Comparison of ENCODE assay signal across 19 mouse cellular contexts in genomic region chr5:91869791-91870190, GRCm38 (mm10).
DNase-seq lines count a peak whose midpoint lies in the region; ATAC-seq and TF ChIP-seq lines count a peak whose summit lies in the region.
"Had no signal": no experiment of that assay in that cellular context is flagged by ENCODE, and none has a peak within 500 bp of the region (broad histone marks: within the 10 kb centered on the region; RNA-seq: fewer than 3 reads in every experiment).

No protein-coding gene starts in this region.

- no peaks in the 10 kb centered on the region for H3K4me1 ChIP-seq in heart, embryonic 10.5 days
- H3K4me1 ChIP-seq in heart, adult 2 months (ENCODE audit: control insufficient read depth, insufficient read depth, low read length): no peaks in the 10 kb centered on the region
- no peaks in the 10 kb centered on the region for H3K4me1 ChIP-seq in midbrain, embryonic 11.5 days (ENCODE audit: control insufficient read depth, insufficient read depth, low read length)
- no peaks in the 10 kb centered on the region for H3K4me1 ChIP-seq in midbrain, embryonic 10.5 days
- no peaks in the 10 kb centered on the region for H3K4me1 ChIP-seq in neural tube, embryonic 15.5 days
- H3K4me1 ChIP-seq: embryonic facial prominence, embryonic 12.5 days; heart, embryonic 15.5 days had no signal

- peak; percentile 24 for DNase-seq in heart, embryonic 10.5 days (ENCODE audit: low spot score)
- DNase-seq in heart, adult 2 months: no peak
- peak; percentile 28 for DNase-seq in midbrain, embryonic 11.5 days (ENCODE audit: low spot score, missing footprints)
- DNase-seq in midbrain, embryonic 10.5 days (ENCODE audit: low spot score): no peak
- peak; percentile 37 for DNase-seq in brain, embryonic 14.5 days (ENCODE audit: low read depth)
- no peak for DNase-seq in adrenal gland, adult (ENCODE audit: inconsistent age in 2 of 2, low spot score in 1 of 2)
- DNase-seq: adrenal gland, adult 8-10 months; adrenal gland, postnatal 36 days; cerebellum, adult 11-12 months; cerebellum, adult 9-10 months; cerebellum, postnatal 25 days; gastrocnemius, postnatal 36 days; heart, postnatal 14 days; kidney, adult 11 months had no signal

- no peak overlapping the region for H3K4me3 ChIP-seq in heart, embryonic 10.5 days
- no peak overlapping the region for H3K4me3 ChIP-seq in heart, adult 2 months
- H3K4me3 ChIP-seq in midbrain, embryonic 11.5 days (ENCODE audit: low read depth, low read length): no peak overlapping the region
- no peak overlapping the region for H3K4me3 ChIP-seq in midbrain, embryonic 10.5 days
- no peak overlapping the region for H3K4me3 ChIP-seq in neural tube, embryonic 15.5 days (replicated peaks)
- H3K4me3 ChIP-seq: embryonic facial prominence, embryonic 12.5 days; heart, embryonic 15.5 days had no signal

- intact Hi-C loops in heart, adult 2 months (cut with DNase I): no loop called here

- 85% methylated on average over 6 of the region's 6 CpGs for WGBS in heart, embryonic 10.5 days
- WGBS in heart, adult 2 months: 89% methylated on average over 6 of the region's 6 CpGs
- WGBS in midbrain, embryonic 11.5 days: 94% methylated on average over 6 of the region's 6 CpGs
- WGBS in midbrain, embryonic 10.5 days: 95% methylated on average over 6 of the region's 6 CpGs
- 53% methylated on average over 6 of the region's 6 CpGs for WGBS in neural tube, embryonic 15.5 days

- no peaks in the 10 kb centered on the region for H3K9me3 ChIP-seq in heart, embryonic 10.5 days
- no peaks in the 10 kb centered on the region for H3K9me3 ChIP-seq in midbrain, embryonic 11.5 days (ENCODE audit: control insufficient read depth, low read length)
- no peaks in the 10 kb centered on the region for H3K9me3 ChIP-seq in midbrain, embryonic 10.5 days (replicated peaks)
- H3K9me3 ChIP-seq in neural tube, embryonic 15.5 days (replicated peaks): no peaks in the 10 kb centered on the region
- H3K9me3 ChIP-seq: embryonic facial prominence, embryonic 12.5 days; heart, embryonic 15.5 days had no signal

- no peak for TF ChIP-seq CTCF in heart, adult 2 months (IDR thresholded peaks at IDR 0.05)
- TF ChIP-seq CTCF in brain, embryonic 14.5 days (IDR thresholded peaks at IDR 0.05; ENCODE audit: borderline replicate concordance, extremely low read depth, insufficient read depth, insufficient read length): no peak

- TF ChIP-seq POLR2A in heart, adult 2 months (IDR thresholded peaks at IDR 0.05; ENCODE audit: insufficient read depth, low read depth, low read length): no peak
- no peak for TF ChIP-seq POLR2A in brain, embryonic 14.5 days (IDR thresholded peaks at IDR 0.05; ENCODE audit: borderline replicate concordance, extremely low read depth, insufficient read depth, insufficient read length, poor library complexity, severe bottlenecking)

- no peaks in the 10 kb centered on the region for H3K36me3 ChIP-seq in heart, embryonic 10.5 days
- no peaks in the 10 kb centered on the region for H3K36me3 ChIP-seq in heart, adult 2 months (ENCODE audit: control insufficient read depth, insufficient read depth, low read length)
- H3K36me3 ChIP-seq in midbrain, embryonic 11.5 days (ENCODE audit: control insufficient read depth, insufficient read depth, low read length): no peaks in the 10 kb centered on the region
- H3K36me3 ChIP-seq in midbrain, embryonic 10.5 days: no peaks in the 10 kb centered on the region
- H3K36me3 ChIP-seq in neural tube, embryonic 15.5 days: no peaks in the 10 kb centered on the region
- H3K36me3 ChIP-seq: embryonic facial prominence, embryonic 12.5 days; heart, embryonic 15.5 days had no signal

- H3K9ac ChIP-seq in heart, adult 2 months (ENCODE audit: low read depth, low read length): no peak overlapping the region
- no peak overlapping the region for H3K9ac ChIP-seq in midbrain, embryonic 11.5 days (ENCODE audit: low read length)
- H3K9ac ChIP-seq in neural tube, embryonic 15.5 days (replicated peaks): no peak overlapping the region
- H3K9ac ChIP-seq: embryonic facial prominence, embryonic 12.5 days; heart, embryonic 15.5 days had no signal

- ATAC-seq in midbrain, embryonic 11.5 days (ENCODE audit: low FRiP score): no peak
- peak; percentile 85 for ATAC-seq in neural tube, embryonic 15.5 days (ENCODE audit: low FRiP score)

- H3K27me3 ChIP-seq in heart, embryonic 10.5 days (ENCODE audit: insufficient read depth, poor library complexity, severe bottlenecking): no peaks in the 10 kb centered on the region
- no peaks in the 10 kb centered on the region for H3K27me3 ChIP-seq in heart, adult 2 months (ENCODE audit: control insufficient read depth, insufficient read depth, low read length)
- no peaks in the 10 kb centered on the region for H3K27me3 ChIP-seq in midbrain, embryonic 11.5 days (ENCODE audit: control insufficient read depth, insufficient read depth, low read length)
- no peaks in the 10 kb centered on the region for H3K27me3 ChIP-seq in midbrain, embryonic 10.5 days (ENCODE audit: low read depth, poor library complexity, severe bottlenecking)
- no peaks in the 10 kb centered on the region for H3K27me3 ChIP-seq in neural tube, embryonic 15.5 days (replicated peaks)
- H3K27me3 ChIP-seq: CH12.LX; embryonic facial prominence, embryonic 12.5 days; heart, embryonic 15.5 days had no signal

- no peak for TF ChIP-seq EP300 in heart, adult 2 months (IDR thresholded peaks at IDR 0.05; ENCODE audit: insufficient read depth, low read depth, low read length)

- no peak overlapping the region for H3K27ac ChIP-seq in heart, embryonic 10.5 days
- no peak overlapping the region for H3K27ac ChIP-seq in heart, adult 2 months
- no peak overlapping the region for H3K27ac ChIP-seq in midbrain, embryonic 11.5 days (ENCODE audit: low read depth, low read length)
- no peak overlapping the region for H3K27ac ChIP-seq in midbrain, embryonic 10.5 days (replicated peaks)
- peak overlapping the region; percentile 75 for H3K27ac ChIP-seq in neural tube, embryonic 15.5 days (replicated peaks)
- H3K27ac ChIP-seq: embryonic facial prominence, embryonic 12.5 days; heart, embryonic 15.5 days had no signal

- H3K4me2 ChIP-seq in midbrain, embryonic 11.5 days: no peak overlapping the region
- no peak overlapping the region for H3K4me2 ChIP-seq in neural tube, embryonic 15.5 days
- H3K4me2 ChIP-seq: embryonic facial prominence, embryonic 12.5 days; heart, embryonic 11.5 days; heart, embryonic 15.5 days had no signal

- no peaks in the 10 kb centered on the region for H3K79me2 ChIP-seq in heart, adult 2 months (replicated peaks; ENCODE audit: control insufficient read depth, insufficient read depth, low read length)

Comparison
In these comparisons a context has a peak if more than half of its experiments do, and no peak if none do; other contexts are left out.
1. DNase-seq: peak in heart, embryonic 10.5 days (single experiment), midbrain, embryonic 11.5 days (single experiment) and brain, embryonic 14.5 days (single experiment); none in heart, adult 2 months (0 of 2), midbrain, embryonic 10.5 days (single experiment) and adrenal gland, adult (0 of 2).